Mouse (Mus musculus) C2C12 (cell line): ENCODE results near the gene Stpg4.

Source experiments
- CEBPB ChIP-seq: IDR thresholded peaks from one replicate; pipeline ENCODE4 v1.6.1; 2011; ENCODE audit warnings: low read depth, mild to moderate bottlenecking, control low read depth, moderate library complexity
- CTCF ChIP-seq: IDR thresholded peaks from one replicate; pipeline ENCODE4 v1.5.1; 2011; ENCODE audit not compliant: control insufficient read depth, insufficient read depth, insufficient read length
- FOSL1 ChIP-seq: IDR thresholded peaks from one replicate; pipeline ENCODE4 v1.8.0; 2011; ENCODE audit warnings: mild to moderate bottlenecking, low read length; ENCODE audit not compliant: poor library complexity, insufficient read depth, severe bottlenecking
- MAX ChIP-seq: IDR thresholded peaks from one replicate; pipeline ENCODE4 v1.6.1; 2011; ENCODE audit warnings: mild to moderate bottlenecking, control low read depth

GRCm38 (mm10) chr17:87344441-87345251, 82.9 kb downstream of the Stpg4 start:
- TF ChIP-seq MAX (no peak), CTCF (no peak), CEBPB (no peak), FOSL1 (no peak)
